Mouse (Mus musculus) brown adipose tissue, adult 24 weeks (tissue): ENCODE results near the gene Auts2. TPM values are rescaled to one million over a fixed set of nuclear protein-coding genes. Genes with fewer than 3 reads are reported as not detected.

Source experiments
- H3K27ac ChIP-seq: fragments of 200-500 bp; replicated peaks from 2 replicates; pipeline ENCODE4 v1.5.1; 2012; ENCODE audit warnings: low read depth, mild to moderate bottlenecking, low read length
- H3K4me1 ChIP-seq: fragments of 200-500 bp; 2 replicates; pipeline ENCODE4 v1.6.1; 2012; ENCODE audit warnings: low read length, mixed read lengths; ENCODE audit not compliant: control insufficient read depth, insufficient read depth, insufficient read length
- H3K4me3 ChIP-seq: fragments of 200-500 bp; 2 replicates; pipeline ENCODE4 v1.5.1; 2012; ENCODE audit warnings: low read depth, mild to moderate bottlenecking, low read length, moderate library complexity; ENCODE audit not compliant: insufficient read depth
- polyA plus RNA-seq: library from polyadenylated mRNA; stranded (reverse); fragments of >200 nt; gene quantifications from 2 replicates; pipeline ENCODE4 v1.2.4, GENCODE M21; 2012; ENCODE audit not compliant: missing spikeins, insufficient read depth, insufficient read length

Gene Auts2
- polyA plus RNA-seq, 1 experiment: 2.4 TPM

DNA sequence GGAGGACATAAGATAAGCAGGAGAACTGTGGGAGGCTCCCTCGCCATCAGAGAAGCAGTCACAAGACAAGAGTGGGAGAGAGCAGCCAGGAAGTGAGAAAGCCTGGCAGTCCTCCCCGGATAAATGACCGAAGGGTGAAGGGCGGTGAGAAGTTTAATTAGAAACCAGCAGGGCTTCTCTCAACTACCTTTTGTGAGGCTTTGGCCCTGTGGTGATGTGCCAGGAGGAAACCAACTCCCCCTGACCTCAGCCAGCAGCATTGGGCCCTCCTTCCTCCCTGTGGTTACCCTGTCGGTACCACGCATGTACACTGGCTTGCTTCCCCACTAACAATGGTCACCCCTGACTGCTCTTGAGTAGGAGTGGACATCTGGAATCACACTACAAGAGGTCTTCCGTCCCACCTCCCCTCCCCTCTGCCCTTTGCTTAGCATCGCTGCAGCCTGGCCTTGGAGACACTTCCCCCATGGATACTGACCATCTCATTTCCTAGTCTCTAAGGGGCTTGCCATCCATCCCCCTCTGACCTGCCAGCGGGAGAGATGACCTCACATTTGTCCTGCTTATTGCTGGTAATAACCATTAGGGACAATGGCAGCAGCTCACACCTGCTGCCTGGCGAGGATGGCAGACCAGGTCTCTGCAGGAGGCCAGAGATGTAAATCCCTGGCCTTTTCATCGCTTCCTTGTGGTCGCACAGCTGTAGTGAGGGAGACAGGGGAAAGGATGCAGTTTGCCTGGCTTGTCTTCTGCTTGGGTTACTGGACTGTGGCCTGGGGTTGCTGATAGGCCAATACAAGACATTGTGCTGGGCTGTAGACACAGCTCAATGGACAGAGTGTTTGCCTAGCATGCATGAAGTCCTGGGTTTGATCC, 958.6 kb downstream of the Auts2 start:
- H3K27ac ChIP-seq: no peak overlapping the region
- H3K4me1 ChIP-seq: no peaks in the 10 kb centered on the region
- no peak overlapping the region for H3K4me3 ChIP-seq

DNA sequence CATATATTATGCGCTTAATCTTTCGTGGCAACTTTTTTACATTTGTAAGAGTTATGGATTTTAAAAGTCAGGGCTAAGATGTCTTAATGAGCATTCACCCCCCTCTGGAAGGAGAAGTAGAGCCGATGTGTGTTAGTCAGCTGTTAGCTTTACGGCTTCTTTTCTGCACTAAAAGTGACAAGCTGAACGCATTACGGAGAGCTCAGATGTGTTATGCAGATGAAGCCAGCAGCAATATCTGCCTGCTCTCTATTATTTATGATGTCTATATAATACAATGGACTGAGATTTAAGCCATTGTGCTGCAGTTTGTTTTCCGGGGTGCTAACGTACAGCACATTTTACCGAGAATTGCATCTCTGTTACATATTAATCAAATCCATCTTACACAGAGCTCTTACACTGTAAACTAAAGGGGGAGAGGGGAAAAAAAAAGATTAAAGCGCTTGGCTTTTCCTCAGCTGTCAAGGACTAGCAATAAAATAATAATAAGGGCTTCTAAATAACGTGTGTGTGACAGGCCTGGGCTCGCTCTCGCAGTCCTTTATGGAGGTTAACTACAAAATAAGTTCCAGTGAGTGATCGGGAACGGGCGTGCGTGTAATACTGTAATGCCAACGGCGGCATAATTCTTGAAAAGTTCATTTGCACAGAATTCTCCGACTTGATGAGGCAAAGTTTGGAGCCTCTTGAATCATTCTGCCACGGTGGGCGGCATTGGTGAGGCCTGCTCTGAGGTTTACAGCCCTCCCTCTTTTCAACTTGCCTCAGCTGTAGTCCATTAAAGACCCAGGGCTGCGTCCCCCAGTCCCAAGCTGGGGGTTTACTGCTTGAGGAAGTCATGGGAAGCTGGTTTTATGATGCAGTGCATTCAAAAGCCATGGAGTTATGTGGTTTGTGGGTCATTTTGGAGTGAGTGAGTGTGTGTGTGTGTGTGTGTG, 961.8 kb downstream of the Auts2 start:
- 0 out of 2 replicates have a peak, but pooled peaks cover 2% of the 10 kb centered on the region for H3K4me1 ChIP-seq
- no peak overlapping the region for H3K27ac ChIP-seq
- no peak overlapping the region for H3K4me3 ChIP-seq

DNA sequence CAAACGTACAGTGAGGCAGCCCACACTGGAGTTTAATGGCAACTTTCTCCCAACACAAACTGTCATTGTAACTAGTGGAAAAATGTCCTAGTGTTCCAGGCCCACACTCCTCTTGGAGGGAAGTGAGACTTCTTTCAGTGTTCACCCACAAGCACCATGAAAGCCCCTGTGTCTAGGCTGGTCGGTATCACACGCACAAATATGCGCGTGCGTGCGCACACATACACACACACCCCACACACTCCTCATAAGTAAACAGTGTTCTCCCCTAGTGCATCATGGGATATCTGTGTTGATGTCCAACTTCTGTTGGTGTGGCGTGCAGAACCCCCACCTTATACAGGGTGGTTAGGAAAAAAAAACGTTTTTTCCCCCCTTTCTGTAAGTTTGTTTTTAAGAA, 964.4 kb downstream of the Auts2 start:
- H3K4me1 ChIP-seq: 0 out of 2 replicates have a peak, but pooled peaks cover 2% of the 10 kb centered on the region
- H3K4me3 ChIP-seq: no peak overlapping the region
- H3K27ac ChIP-seq: no peak overlapping the region

DNA sequence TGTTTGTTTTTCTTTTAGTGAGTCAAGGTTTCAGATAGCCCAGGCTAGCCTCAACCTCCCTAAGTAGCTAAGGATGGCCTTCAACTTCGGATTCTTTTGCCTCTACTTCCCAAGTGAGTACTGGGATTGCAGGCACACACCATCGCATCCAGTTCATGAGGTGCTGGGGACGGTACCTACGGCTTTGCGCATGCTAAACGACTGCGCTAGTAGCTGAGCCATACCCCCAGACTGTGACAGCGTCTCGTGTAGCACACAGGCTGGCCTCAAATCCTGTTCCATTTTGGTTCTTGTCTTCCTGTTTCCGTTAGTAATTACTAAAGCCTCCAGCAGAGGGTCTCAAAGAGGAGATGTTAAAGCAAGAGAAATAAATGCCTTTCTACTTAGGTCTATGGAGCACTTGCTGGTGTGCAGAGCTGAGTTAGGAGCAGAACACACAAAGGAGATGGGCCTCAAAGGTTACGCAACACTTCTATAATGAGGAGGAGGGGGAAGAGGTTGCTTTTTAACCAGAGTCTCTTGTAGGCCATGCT, 967.3 kb downstream of the Auts2 start:
- H3K4me3 ChIP-seq: no peak overlapping the region
- 0 out of 2 replicates have a peak, but pooled peaks cover 2% of the 10 kb centered on the region for H3K4me1 ChIP-seq
- no peak overlapping the region for H3K27ac ChIP-seq

DNA sequence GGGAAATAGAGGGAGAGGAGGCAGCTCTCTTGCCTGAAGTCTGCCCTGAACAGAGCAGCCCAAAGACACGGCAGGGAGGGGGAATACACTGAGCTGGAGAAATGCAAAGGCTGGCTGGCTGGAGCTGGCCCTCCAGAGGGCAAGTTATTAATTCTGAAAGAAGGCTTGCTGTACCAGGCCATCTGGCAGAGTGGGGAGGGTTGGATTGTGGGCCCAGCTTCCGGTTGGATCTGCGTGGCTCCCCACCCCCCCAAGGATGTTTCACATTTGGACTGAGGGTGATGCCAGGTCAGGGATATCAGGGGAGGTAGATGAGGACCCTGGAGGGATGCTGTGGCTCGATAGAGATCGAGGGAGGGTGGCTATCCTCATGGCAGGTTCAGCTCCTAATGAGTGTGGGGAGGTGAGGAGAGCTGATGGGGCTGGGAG, 968.0 kb downstream of the Auts2 start:
- no peak overlapping the region for H3K4me3 ChIP-seq
- H3K27ac ChIP-seq: no peak overlapping the region
- H3K4me1 ChIP-seq: 0 out of 2 replicates have a peak, but pooled peaks cover 2% of the 10 kb centered on the region

DNA sequence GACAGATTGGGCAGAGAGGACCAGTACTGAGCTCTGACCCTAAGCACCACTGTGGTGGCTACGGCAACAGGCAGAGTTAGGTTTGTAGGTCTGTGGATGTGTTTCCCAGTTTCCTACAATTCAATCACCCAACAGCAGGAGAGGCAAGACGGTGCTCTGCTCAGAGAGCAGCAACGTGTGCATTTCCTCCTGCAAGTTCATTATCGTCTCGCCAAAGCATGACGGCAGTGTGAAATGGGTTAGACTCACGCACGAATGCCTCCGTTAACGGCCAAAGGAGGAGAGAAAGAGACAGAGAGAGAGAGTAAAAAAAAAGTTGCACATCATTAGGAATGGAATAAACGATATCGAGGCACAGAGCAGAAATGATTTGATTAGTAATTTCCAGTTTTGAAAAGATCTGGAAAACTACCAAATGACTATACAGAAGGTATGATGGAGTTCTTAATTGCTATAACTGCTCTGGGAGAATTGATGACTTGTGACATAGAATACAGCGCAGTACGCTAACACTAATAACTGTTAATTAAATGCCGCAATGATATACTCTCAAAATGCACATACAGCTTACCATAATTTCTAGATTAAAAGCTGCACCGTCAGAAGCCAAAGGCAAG, 968.6 kb downstream of the Auts2 start:
- no peak overlapping the region for H3K4me3 ChIP-seq
- H3K27ac ChIP-seq: no peak overlapping the region

DNA sequence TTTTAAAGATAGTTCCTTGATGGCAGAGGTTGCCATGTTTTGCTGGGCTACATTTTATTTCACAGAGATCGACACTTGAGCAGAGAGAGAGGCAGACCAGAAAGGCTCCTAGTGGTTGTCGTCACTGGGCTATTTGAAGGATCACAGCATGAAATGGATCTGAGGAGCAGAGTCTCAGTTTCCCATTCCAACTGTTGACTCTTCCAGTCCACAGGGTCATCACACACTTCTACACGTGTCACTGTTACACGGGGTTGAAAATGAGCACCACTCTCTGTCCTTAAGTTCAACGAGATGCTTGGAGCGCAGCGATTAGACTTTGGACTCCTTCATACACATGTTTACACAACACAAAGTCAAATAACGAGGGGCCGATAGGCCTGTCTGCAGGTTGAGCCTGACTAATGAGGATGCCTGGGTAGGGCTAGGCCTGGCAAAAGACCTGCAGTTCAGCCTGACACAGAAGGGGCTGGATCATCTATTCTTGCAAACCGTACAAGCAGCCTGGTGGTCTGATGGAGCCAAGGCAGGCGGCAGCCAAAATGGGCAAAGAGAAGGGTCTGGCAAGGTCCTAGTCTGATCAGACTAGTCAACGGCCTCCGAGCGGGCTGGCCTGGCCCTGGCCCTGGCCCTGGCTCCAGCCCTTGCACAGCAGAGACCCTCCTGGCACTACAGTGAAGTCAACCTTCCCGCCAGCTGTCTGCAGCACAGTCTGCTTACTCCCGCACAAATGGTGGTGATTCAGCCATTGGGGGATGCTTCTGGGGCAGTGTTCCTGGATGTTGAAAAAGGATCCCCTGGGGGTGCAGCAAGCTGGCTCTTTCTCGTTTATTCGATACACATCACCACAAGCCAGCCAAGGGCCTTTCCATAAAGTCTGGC, 969.6 kb downstream of the Auts2 start:
- H3K4me1 ChIP-seq: 0 out of 2 replicates have a peak, but pooled peaks cover 2% of the 10 kb centered on the region
- no peak overlapping the region for H3K4me3 ChIP-seq
- no peak overlapping the region for H3K27ac ChIP-seq

More for the DNA sequence above, 968.6 kb downstream of the Auts2 start:
- 0 out of 2 replicates have a peak, but pooled peaks cover 2% of the 10 kb centered on the region for H3K4me1 ChIP-seq

DNA sequence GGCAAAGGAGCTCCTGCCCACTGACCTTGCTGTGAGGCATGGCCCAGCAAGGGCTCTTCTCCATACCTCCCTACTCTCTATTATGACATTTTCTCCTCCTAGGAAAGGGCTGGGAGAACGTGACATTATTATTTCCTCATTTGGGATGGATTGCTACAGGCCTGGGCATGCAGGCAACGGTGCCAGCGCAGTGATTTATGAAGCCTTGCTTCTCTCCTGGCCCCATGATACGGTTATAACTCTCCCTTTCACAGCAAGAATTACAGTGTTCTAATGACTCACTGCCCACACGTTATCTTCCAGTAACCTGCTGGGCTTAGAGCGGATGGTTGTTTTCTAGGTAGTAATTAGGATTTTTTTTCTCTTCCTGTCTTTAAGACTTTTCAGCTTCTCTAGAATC, 977.1 kb downstream of the Auts2 start:
- H3K4me3 ChIP-seq: no peak overlapping the region
- no peaks in the 10 kb centered on the region for H3K4me1 ChIP-seq
- no peak overlapping the region for H3K27ac ChIP-seq

DNA sequence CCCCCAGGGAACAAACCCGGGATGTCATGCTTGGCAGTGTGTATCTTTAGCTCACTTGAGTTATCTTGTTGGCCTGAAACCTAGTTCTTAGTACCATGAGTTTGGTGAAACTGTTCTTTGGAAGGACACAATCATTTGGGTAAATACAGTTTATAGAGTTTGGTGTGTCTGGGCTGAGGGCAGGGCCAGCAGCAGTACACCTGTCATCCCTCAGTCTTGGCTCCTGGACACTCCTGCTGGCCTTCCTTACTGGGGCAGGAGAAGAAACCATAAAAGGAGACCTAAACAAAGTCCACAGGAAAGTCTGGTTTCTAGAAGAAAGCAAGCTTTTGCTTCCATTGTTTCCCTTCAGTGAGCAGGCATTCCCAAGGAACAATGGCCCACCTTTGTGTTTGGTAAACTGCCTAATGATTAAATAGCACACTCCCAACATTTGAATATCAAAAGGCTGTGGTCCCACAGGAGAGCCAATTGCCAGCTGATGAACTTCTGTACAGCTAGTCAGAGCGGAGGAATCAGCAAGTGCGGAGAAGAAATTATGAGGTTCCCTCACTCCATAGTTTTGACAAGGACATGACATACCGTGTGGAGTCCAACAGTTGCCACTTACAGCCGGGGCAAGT, 979.4 kb downstream of the Auts2 start:
- no peaks in the 10 kb centered on the region for H3K4me1 ChIP-seq
- no peak overlapping the region for H3K27ac ChIP-seq
- no peak overlapping the region for H3K4me3 ChIP-seq

DNA sequence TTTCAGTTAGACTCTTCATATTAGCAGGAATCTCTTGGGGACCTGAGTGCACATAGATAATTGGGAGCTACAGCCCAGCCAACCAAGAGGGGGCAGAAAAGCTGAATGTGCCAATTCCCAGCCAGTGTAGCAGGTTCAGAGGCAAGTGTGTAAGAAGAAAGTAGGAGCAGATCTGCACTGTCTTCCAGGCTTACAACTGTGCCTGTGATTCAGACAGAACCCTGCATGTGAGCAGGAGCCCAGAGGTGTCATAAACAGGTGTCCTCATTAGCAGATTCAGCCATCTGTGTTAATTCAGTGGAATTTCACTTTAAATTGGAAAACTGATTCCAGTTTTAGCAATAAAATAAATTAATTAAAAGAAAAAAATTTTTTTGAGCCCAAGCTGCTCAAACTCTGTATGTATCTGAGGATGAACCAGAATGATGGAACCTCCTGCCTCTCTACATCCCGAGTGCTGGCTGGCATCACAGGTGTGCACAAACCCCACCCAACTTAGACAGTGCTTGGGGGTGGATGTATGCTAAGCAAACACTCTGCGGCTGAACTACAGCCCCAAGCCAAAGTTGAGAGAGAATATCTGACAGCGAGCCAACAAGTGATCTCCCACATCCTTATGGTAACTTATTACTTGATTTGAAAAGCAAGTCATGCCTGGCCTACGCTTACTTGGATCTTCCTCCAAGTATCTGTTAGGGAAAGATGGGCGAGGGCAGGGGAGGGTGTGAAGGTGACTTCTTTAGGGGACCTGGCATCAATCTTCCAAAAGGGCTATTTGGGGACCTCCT, 982.2 kb downstream of the Auts2 start:
- Histone ChIP-seq H3K4me1 (no peaks in the 10 kb centered on the region), H3K4me3 (no peak overlapping the region), H3K27ac (no peak overlapping the region)

DNA sequence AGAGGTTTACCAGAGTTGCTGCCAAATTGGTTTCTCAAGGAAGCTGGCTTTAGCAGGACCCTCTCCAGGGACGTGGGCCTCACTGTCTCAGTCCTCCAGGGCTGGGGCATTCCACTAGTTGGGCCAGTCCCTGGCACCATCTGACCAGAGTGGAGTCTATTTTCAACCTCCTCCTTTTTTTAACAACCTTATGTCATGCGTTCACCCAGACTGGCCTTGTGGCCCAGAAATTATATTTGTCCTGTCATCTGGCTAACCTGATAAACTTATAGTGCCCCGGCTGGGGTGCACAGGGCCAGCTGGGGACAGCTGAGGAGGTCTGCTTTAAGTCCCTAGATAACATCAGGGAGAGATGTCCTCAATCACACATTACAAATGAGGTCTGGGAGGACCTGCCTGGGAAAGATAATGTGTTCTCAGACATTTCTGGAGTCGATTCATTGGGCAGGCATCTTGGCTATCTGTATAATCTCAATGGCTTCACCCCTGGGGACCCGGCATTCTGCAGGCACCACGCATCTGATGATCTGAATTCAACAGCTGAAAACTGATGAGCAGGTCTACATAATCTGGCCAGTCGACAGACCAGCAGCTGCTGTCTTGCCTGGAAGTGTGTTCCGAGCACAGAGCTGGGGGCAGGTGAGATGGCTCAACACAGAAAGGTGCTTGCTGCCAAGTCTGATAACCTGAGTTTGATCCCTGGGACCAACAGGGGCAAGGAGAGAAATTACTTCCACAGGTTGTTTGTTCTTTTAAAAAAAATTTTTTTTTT, 984.6 kb downstream of the Auts2 start:
- Histone ChIP-seq H3K27ac (peak overlapping the region; percentile 44; the same call in 1 of the 2 replicates), H3K4me1 (no peaks in the 10 kb centered on the region), H3K4me3 (no peak overlapping the region)

DNA sequence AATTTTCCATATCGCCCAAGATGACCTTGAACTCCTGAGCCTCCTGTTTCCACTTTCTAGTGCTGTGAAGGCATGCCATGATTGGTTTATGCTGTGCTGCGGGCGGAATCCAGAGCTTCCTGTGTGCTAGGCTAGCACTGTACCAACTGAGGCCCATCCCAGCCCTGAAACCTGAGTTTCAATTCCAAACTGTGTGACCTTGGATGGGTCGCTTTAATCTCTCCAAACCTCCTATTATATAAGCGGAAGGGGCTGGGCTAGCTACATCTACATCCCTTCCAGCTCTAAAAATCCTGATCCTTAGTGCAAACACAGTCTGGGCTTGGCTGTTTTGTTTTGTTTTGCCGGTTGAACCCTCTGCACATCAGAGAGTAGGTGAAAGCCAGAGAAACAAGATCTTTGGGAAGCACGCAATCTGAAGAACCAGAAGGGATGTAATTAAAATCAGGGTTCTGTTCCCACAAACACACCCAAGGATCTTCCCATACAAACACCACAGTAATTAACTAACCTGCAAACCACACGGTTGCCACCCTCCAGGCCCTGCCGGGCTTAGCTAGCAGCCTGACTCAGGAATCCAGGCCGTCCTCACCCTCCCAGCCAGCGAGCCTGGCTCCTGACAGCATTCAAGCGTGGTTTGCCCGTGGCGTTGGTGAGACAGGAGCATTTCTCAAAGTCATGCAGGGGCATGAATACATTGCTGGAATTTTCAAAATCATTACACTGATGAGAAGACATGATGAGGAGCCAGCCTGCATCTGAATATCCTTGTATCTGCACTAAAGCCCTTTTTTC, 985.4 kb downstream of the Auts2 start:
- no peak overlapping the region for H3K4me3 ChIP-seq
- H3K4me1 ChIP-seq: no peaks in the 10 kb centered on the region
- no peak overlapping the region for H3K27ac ChIP-seq
